8 mouse cellular contexts compared by ENCODE assay signal in genomic region chr19:4000949-4001525, GRCm38 (mm10). TPM values are rescaled to one million over a fixed set of nuclear protein-coding genes. Genes with fewer than 3 reads are reported as not detected.
DNase-seq lines count a peak whose midpoint lies in the region; ATAC-seq lines count a peak whose summit lies in the region.

No protein-coding gene starts in this region.

- WGBS in forebrain, embryonic 12.5 days: 16% methylated on average over 17 of the region's 17 CpGs
- 25% methylated on average over 17 of the region's 17 CpGs for WGBS in liver, embryonic 12.5 days (ENCODE audit: insufficient replicate concordance)

- peak; percentile 47 for DNase-seq in cerebellum, adult 9-11 months
- peak; percentile 32 for DNase-seq in 3T3-L1 (ENCODE audit: low read depth, low spot score)
- DNase-seq in urinary bladder, postnatal 36 days (ENCODE audit: low spot score in 2 of 2): no peak
- DNase-seq in gastrocnemius, adult 18-20 months (ENCODE audit: low spot score): no peak
- DNase-seq in adrenal gland, adult 18-20 months (ENCODE audit: low spot score in 2 of 2): no peak

- ATAC-seq in cerebellum, adult (ENCODE audit: insufficient number of reproducible peaks, low FRiP score, low TSS enrichment): no peak
- ATAC-seq in forebrain, embryonic 12.5 days (ENCODE audit: low FRiP score): 0 out of 2 replicates have a peak, but pooled peaks have one; percentile 9
- ATAC-seq in liver, embryonic 12.5 days: peak; percentile 11

- peaks cover 16% of the 10 kb centered on the region for H3K4me1 ChIP-seq in forebrain, embryonic 12.5 days
- H3K4me1 ChIP-seq in liver, embryonic 12.5 days: peaks cover 29% of the 10 kb centered on the region

- H3K9me3 ChIP-seq in forebrain, embryonic 12.5 days: no peaks in the 10 kb centered on the region
- no peaks in the 10 kb centered on the region for H3K9me3 ChIP-seq in liver, embryonic 12.5 days (replicated peaks)

- peak overlapping the region; percentile 89 for H3K4me2 ChIP-seq in forebrain, embryonic 12.5 days
- H3K4me2 ChIP-seq in liver, embryonic 12.5 days: peak overlapping the region; percentile 99

- H3K9ac ChIP-seq in forebrain, embryonic 12.5 days: peak overlapping the region; percentile 93
- peak overlapping the region; percentile 92 for H3K9ac ChIP-seq in liver, embryonic 12.5 days

- peak overlapping the region; percentile 98 for H3K27ac ChIP-seq in forebrain, embryonic 12.5 days
- H3K27ac ChIP-seq in liver, embryonic 12.5 days: peak overlapping the region; percentile 92

- H3K4me3 ChIP-seq in forebrain, embryonic 12.5 days (replicated peaks): peak overlapping the region; percentile 77
- peak overlapping the region; percentile 83 for H3K4me3 ChIP-seq in liver, embryonic 12.5 days

- peaks cover 8% of the 10 kb centered on the region for H3K36me3 ChIP-seq in forebrain, embryonic 12.5 days (replicated peaks)
- peaks cover 11% of the 10 kb centered on the region for H3K36me3 ChIP-seq in liver, embryonic 12.5 days

- peaks cover 4% of the 10 kb centered on the region; the same call in 1 of the 2 replicates for H3K27me3 ChIP-seq in forebrain, embryonic 12.5 days
- H3K27me3 ChIP-seq in liver, embryonic 12.5 days (replicated peaks): peaks cover 5% of the 10 kb centered on the region; the same call in 1 of the 2 replicates

RNA-seq across cellular contexts. Expression of gene Gm49405, which starts 0.6 kb away (rescaled TPM):
- polyA plus RNA-seq in forebrain, embryonic 12.5 days (2016; fragmentation: Nextera tagmentation; extraction: Ambion mirVana): 4.1 and 4.3 TPM in 2 replicates
- 0.85 and 1.1 TPM in 2 replicates for polyA plus RNA-seq in liver, embryonic 12.5 days (2016; fragmentation: Nextera tagmentation; extraction: Ambion mirVana)
- total RNA-seq in gastrocnemius, adult 18-20 months (2021): under 1 TPM; 0.14 to 0.40 TPM
- total RNA-seq in adrenal gland, adult 18-20 months (2021): 1 to 10 TPM; 1.1 TPM

RNA-seq across cellular contexts. Expression of gene Nudt8, which starts 0.7 kb away (rescaled TPM):
- 19.3 and 20.8 TPM in 2 replicates for polyA plus RNA-seq in forebrain, embryonic 12.5 days (2016; fragmentation: Nextera tagmentation; extraction: Ambion mirVana)
- polyA plus RNA-seq in liver, embryonic 12.5 days (2016; fragmentation: Nextera tagmentation; extraction: Ambion mirVana): 18.6 and 21.0 TPM in 2 replicates
- total RNA-seq in gastrocnemius, adult 18-20 months (2021): 10 to 100 TPM; 23.8 to 30.1 TPM
- 10 to 100 TPM; 27.6 to 33.3 TPM for total RNA-seq in adrenal gland, adult 18-20 months (2021)

RNA-seq across cellular contexts. Expression of gene Doc2g, which starts 2.1 kb away (rescaled TPM):
- 6.3 TPM in 2 replicates for polyA plus RNA-seq in forebrain, embryonic 12.5 days (2016; fragmentation: Nextera tagmentation; extraction: Ambion mirVana)
- 1.3 and 1.5 TPM in 2 replicates for polyA plus RNA-seq in liver, embryonic 12.5 days (2016; fragmentation: Nextera tagmentation; extraction: Ambion mirVana)
- under 1 TPM; 0.82 to 1.00 TPM for total RNA-seq in gastrocnemius, adult 18-20 months (2021)
- total RNA-seq in adrenal gland, adult 18-20 months (2021): 1 to 10 TPM; 1.9 to 2.4 TPM

RNA-seq across cellular contexts. Expression of gene Tbx10, which starts 8.5 kb away (rescaled TPM):
- polyA plus RNA-seq in forebrain, embryonic 12.5 days (2016; fragmentation: Nextera tagmentation; extraction: Ambion mirVana): not detected in 2 replicates
- 1.2 and 1.3 TPM in 2 replicates for polyA plus RNA-seq in liver, embryonic 12.5 days (2016; fragmentation: Nextera tagmentation; extraction: Ambion mirVana)
- not detected for total RNA-seq in gastrocnemius, adult 18-20 months (2021)
- total RNA-seq in adrenal gland, adult 18-20 months (2021): not detected

RNA-seq across cellular contexts. Expression of gene Ndufv1, which starts 11.6 kb away (rescaled TPM):
- 186 and 204 TPM in 2 replicates for polyA plus RNA-seq in forebrain, embryonic 12.5 days (2016; fragmentation: Nextera tagmentation; extraction: Ambion mirVana)
- 186 and 187 TPM in 2 replicates for polyA plus RNA-seq in liver, embryonic 12.5 days (2016; fragmentation: Nextera tagmentation; extraction: Ambion mirVana)
- total RNA-seq in gastrocnemius, adult 18-20 months (2021): 100 to 1,000 TPM; 423 to 466 TPM
- 100 to 1,000 TPM; 359 to 601 TPM for total RNA-seq in adrenal gland, adult 18-20 months (2021)

Comparison
In these comparisons a context has a peak if more than half of its experiments do, and no peak if none do; other contexts are left out.
1. DNase-seq: peak in cerebellum, adult 9-11 months (single experiment) and 3T3-L1 (single experiment); none in urinary bladder, postnatal 36 days (0 of 2), gastrocnemius, adult 18-20 months (single experiment) and adrenal gland, adult 18-20 months (0 of 2).